Mouse (Mus musculus) thymus, adult 2 months (tissue): Measurements from ENCODE around the gene Rab3il1. TPM values are rescaled to one million over a fixed set of nuclear protein-coding genes. Genes with fewer than 3 reads are reported as not detected.

Experiments
- DNase-seq: peaks from one replicate; pipeline ENCODE4 v3.0.0; 2021
- H3K27ac ChIP-seq: fragments of 200-500 bp; 2 replicates; pipeline ENCODE4 v1.5.1; 2012; ENCODE audit warnings: low read length, control low read depth; ENCODE audit not compliant: control insufficient read depth, insufficient read depth
- H3K27me3 ChIP-seq: fragments of 200-500 bp; 2 replicates; pipeline ENCODE4 v1.6.1; 2012; ENCODE audit warnings: mild to moderate bottlenecking, low read length, moderate library complexity, mixed read lengths; ENCODE audit not compliant: control insufficient read depth, insufficient read depth
- H3K36me3 ChIP-seq: fragments of 200-500 bp; 2 replicates; pipeline ENCODE4 v1.6.1; 2012; ENCODE audit warnings: mild to moderate bottlenecking, low read length, moderate library complexity; ENCODE audit not compliant: control insufficient read depth, insufficient read depth
- H3K4me1 ChIP-seq: fragments of 200-500 bp; replicated peaks from 2 replicates; pipeline ENCODE4 v1.6.1; 2012; ENCODE audit warnings: low read length; ENCODE audit not compliant: control insufficient read depth, insufficient read depth
- H3K4me3 ChIP-seq: fragments of 200-500 bp; 2 replicates; pipeline ENCODE4 v1.5.1; 2012; ENCODE audit warnings: mild to moderate bottlenecking, low read length, control low read depth, moderate library complexity; ENCODE audit not compliant: control insufficient read depth, insufficient read depth
- CTCF ChIP-seq: fragments of 200-500 bp; IDR thresholded peaks from 2 replicates; pipeline ENCODE4 v1.5.1; 2012; ENCODE audit warnings: mild to moderate bottlenecking, control low read depth, low read length, moderate library complexity, borderline replicate concordance; ENCODE audit not compliant: control insufficient read depth, poor library complexity, insufficient read depth; ENCODE audit errors: extremely low read depth
- POLR2A ChIP-seq: fragments of 200-500 bp; IDR thresholded peaks from 2 replicates; pipeline ENCODE4 v1.6.1; 2012; ENCODE audit warnings: mild to moderate bottlenecking, low read length, control low read depth, moderate library complexity; ENCODE audit not compliant: control insufficient read depth, poor library complexity, insufficient read depth; ENCODE audit errors: extremely low read depth
- WGBS: fragments of 180-500 bp; shearing (Covaris S2); methylation state at CpG from one replicate; pipeline ENCODE4 v1.1.7; 2018; 5-methylcytosine and 5-hydroxymethylcytosine counted together
- polyA plus RNA-seq: library from polyadenylated mRNA; depleted of rRNA; stranded (reverse); fragments of >200 nt; gene quantifications from 2 replicates; pipeline ENCODE4 v1.2.3, GENCODE M21; 2012

Rab3il1 gene
- polyA plus RNA-seq, 1 experiment, result 15.7 TPM

DNA sequence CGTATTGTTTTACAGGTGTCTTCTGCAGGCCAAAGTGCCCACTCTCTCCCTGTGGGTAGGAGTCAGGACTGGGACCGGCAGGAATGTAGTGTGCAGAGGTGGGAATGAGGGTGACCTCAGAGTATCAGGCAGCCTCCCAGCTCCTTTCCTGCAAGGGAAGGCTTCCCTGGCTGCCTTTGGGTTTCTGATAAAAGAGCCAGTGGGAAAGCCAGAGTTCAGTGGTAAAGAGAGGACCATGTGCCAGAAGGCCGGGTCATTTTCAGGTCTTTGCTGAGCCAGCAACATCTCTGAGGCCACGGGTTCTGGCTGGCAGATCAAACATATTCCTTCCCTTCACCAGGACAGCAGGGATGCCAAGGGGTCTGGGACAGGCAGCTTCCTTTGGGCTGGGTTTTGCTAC, 44.9 kb downstream of the Rab3il1 start:
- no peaks in the 10 kb centered on the region; the same call in 1 of the 2 replicates for H3K27me3 ChIP-seq
- H3K27ac ChIP-seq, result no peak overlapping the region
- DNase-seq, result no peak
- no peaks in the 10 kb centered on the region for H3K36me3 ChIP-seq
- H3K4me3 ChIP-seq, result no peak overlapping the region
- H3K4me1 ChIP-seq, result peaks cover 9% of the 10 kb centered on the region; the same call in 1 of the 2 replicates
- TF ChIP-seq CTCF, result no peak
- TF ChIP-seq POLR2A, result no peak
- 72% methylated on average over 4 of the region's 4 CpGs for WGBS

DNA sequence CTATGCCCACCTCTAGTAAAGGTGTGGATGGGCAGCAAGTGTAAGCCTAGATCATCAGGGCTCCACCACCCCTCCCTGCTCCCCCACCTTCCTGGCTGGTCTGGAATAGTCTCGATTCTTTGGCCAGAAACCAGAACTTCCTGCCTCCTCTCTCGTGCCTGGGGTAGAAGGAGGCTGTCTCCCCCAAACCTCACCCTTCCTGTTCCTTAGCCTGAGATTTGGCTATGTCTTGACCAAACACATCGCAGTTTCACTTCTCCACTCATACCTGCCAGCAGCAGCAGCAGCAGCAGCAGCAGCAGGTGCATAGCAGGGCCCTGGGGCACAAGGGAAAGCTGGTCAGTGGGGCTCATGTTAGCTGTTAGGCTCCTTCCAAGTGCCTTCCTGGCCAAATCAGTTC, 45.5 kb downstream of the Rab3il1 start:
- no peak for DNase-seq
- Histone ChIP-seq H3K36me3 (no peaks in the 10 kb centered on the region), H3K27ac (no peak overlapping the region), H3K4me1 (peaks cover 5% of the 10 kb centered on the region; the same call in 1 of the 2 replicates), H3K4me3 (no peak overlapping the region), H3K27me3 (no peaks in the 10 kb centered on the region; the same call in 1 of the 2 replicates)
- no peak for TF ChIP-seq CTCF
- TF ChIP-seq POLR2A, result no peak
- 1% methylated on average over 3 of the region's 3 CpGs for WGBS

GRCm38 (mm10) chr19:10049533-10049932, 48.1 kb downstream of the Rab3il1 start:
- Histone ChIP-seq H3K27me3 (no peaks in the 10 kb centered on the region), H3K4me1 (no peaks in the 10 kb centered on the region; the same call in 1 of the 2 replicates), H3K4me3 (no peak overlapping the region), H3K36me3 (no peaks in the 10 kb centered on the region), H3K27ac (no peak overlapping the region)
- no peak for DNase-seq
- no peak for TF ChIP-seq CTCF
- no peak for TF ChIP-seq POLR2A

DNA sequence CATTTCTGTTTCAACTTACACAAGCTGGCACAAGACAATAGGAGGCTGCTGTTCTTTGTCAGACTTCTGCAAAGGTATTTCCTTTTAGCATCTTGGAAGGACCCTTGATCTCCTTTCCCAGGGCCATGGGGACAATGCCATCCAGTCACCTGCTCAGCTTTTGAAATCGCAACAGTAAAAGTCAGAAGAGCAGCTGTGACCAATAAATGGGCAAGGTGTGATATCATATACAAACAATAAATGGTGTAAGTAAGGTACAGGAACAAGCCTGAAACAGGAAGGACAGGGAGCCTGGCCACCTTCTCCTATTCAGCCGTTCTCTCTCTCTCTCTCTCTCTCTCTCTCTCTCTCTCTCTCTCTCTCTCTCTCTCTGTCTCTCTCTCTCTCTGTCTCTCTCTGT, 49.0 kb downstream of the Rab3il1 start:
- TF ChIP-seq CTCF, result no peak
- no peak for TF ChIP-seq POLR2A
- Histone ChIP-seq H3K36me3 (no peaks in the 10 kb centered on the region), H3K4me1 (no peaks in the 10 kb centered on the region; the same call in 1 of the 2 replicates), H3K27me3 (no peaks in the 10 kb centered on the region), H3K27ac (no peak overlapping the region), H3K4me3 (no peak overlapping the region)
- DNase-seq, result no peak
- WGBS, result 63% methylated on average over 2 of the region's 2 CpGs

DNA sequence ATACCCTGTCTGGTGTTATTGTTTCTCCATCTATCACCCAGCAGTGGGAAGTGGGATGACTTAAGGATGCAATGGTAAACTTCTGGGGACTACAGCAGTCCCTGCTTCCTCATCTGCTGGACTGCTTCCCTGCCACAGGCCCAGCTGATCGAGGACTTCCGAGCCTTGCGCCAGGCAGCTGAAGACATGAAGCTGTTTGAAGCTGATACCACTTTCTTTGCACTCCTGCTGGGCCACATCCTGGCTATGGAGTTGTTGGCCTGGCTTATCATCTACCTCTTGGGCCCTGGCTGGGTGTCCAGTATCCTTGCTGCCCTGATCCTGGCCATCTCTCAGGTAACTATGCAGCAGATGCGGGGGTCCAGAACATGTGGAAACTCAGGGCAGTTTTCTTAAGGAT, 51.2 kb downstream of the Rab3il1 start:
- no peak for DNase-seq
- TF ChIP-seq CTCF (no peak), POLR2A (no peak)
- WGBS, result 95% methylated on average over 4 of the region's 4 CpGs
- H3K36me3 ChIP-seq, result no peaks in the 10 kb centered on the region
- no peak overlapping the region for H3K27ac ChIP-seq
- H3K4me1 ChIP-seq, result no peaks in the 10 kb centered on the region
- no peak overlapping the region for H3K4me3 ChIP-seq
- no peaks in the 10 kb centered on the region for H3K27me3 ChIP-seq

- Histone ChIP-seq H3K4me1 (no peaks in the 10 kb centered on the region), H3K36me3 (no peaks in the 10 kb centered on the region), H3K4me3 (no peak overlapping the region), H3K27ac (no peak overlapping the region), H3K27me3 (no peaks in the 10 kb centered on the region)
- no peak for DNase-seq
- 96% methylated on average over 10 of the region's 10 CpGs for WGBS
- no peak for TF ChIP-seq CTCF
- TF ChIP-seq POLR2A, result no peak
Observed at GRCm38 (mm10) chr19:10053692-10054260, 52.3 kb downstream of the Rab3il1 start.
